Mouse (Mus musculus) lung, adult 2 months (tissue): ENCODE data around the gene Zfp27.

Source experiments
- CTCF ChIP-seq: fragments of 200-500 bp; IDR thresholded peaks from 2 replicates; pipeline ENCODE4 v1.5.1; 2011; ENCODE audit warnings: mild to moderate bottlenecking, low read length, control low read depth; ENCODE audit not compliant: insufficient read depth
- POLR2A ChIP-seq: fragments of 200-500 bp; IDR thresholded peaks from 2 replicates; pipeline ENCODE4 v1.6.1; 2011; ENCODE audit warnings: low read depth, mild to moderate bottlenecking, control low read depth, low read length, borderline replicate concordance; ENCODE audit errors: extremely low read depth

DNA sequence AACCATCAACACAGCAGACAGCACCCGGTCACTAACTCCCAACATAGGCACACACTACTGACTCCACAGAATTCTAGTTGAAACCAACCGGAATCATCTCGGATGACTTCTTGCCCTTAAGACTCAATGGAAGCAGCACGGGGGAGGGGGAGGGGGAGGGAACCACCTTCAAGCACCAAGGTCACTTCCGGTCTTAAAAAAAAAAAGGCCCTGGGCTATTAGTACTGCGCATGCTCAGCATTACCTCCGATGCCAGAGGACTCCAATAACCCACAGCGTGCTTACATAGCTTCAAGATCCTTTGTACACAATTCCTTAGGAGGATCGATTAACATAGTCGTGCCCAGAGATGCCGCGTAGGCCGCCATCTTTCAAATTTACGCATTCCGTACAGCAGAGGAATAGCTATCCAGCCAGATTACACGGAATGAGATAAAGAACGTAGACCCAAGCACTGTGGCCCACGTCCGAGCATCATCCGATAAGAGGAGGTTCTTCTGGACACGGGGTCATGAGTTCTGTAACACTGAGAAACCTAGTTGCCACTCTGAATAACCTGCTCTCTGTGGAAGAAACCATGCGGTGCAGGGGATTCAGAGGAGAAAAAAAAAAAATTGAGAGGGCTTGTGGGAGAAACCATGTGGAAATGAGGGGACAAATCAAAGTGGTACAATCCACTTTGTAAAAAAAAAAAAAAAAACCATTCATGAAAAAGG lies at the start of gene Zfp27:
- TF ChIP-seq CTCF (no peak), POLR2A (peak; percentile 45; the same call in 1 of the 2 replicates)
